Comparison of ENCODE assay signal across 9 mouse cellular contexts in genomic region chr2:145557361-145557931, GRCm38 (mm10).
A peak's percentile ranks its signal among the peaks of the same experiment; 100 is the strongest.
DNase-seq lines count a peak whose midpoint lies in the region; ATAC-seq lines count a peak whose summit lies in the region.
"Had no signal": no experiment of that assay in that cellular context is flagged by ENCODE, and none has a peak within 500 bp of the region (broad histone marks: within the 10 kb centered on the region; RNA-seq: fewer than 3 reads in every experiment).

No protein-coding gene starts in this region.

- H3K4me2 ChIP-seq in midbrain, embryonic 11.5 days: no peak overlapping the region
- no peak overlapping the region for H3K4me2 ChIP-seq in midbrain, embryonic 15.5 days
- H3K4me2 ChIP-seq in kidney, embryonic 16.5 days (replicated peaks; ENCODE audit: low read depth, low read length): no peak overlapping the region
- H3K4me2 ChIP-seq: heart, embryonic 13.5 days had no signal

- H3K27me3 ChIP-seq in midbrain, embryonic 11.5 days (ENCODE audit: control insufficient read depth, insufficient read depth, low read length): no peaks in the 10 kb centered on the region
- H3K27me3 ChIP-seq in midbrain, embryonic 15.5 days (replicated peaks): no peaks in the 10 kb centered on the region
- H3K27me3 ChIP-seq in kidney, embryonic 16.5 days (ENCODE audit: insufficient read depth, low read length): no peaks in the 10 kb centered on the region
- H3K27me3 ChIP-seq: heart, embryonic 13.5 days had no signal

- peak; percentile 38; the same call in 1 of the 2 replicates for ATAC-seq in midbrain, embryonic 11.5 days (ENCODE audit: low FRiP score)
- ATAC-seq in midbrain, embryonic 15.5 days (replicated peaks): no peak
- peak; percentile 61 for ATAC-seq in kidney, embryonic 16.5 days (ENCODE audit: low FRiP score, low TSS enrichment)

- WGBS in midbrain, embryonic 11.5 days: 29% methylated on average over 1 of the region's 1 CpGs
- 45% methylated on average over 1 of the region's 1 CpGs for WGBS in midbrain, embryonic 15.5 days
- WGBS in kidney, embryonic 16.5 days: 40% methylated on average over 1 of the region's 1 CpGs

- H3K27ac ChIP-seq in midbrain, embryonic 11.5 days (ENCODE audit: low read depth, low read length): no peak overlapping the region
- no peak overlapping the region for H3K27ac ChIP-seq in midbrain, embryonic 15.5 days
- H3K27ac ChIP-seq in kidney, embryonic 16.5 days (ENCODE audit: low read length): no peak overlapping the region
- H3K27ac ChIP-seq: heart, embryonic 13.5 days had no signal

- H3K4me3 ChIP-seq in midbrain, embryonic 11.5 days (ENCODE audit: low read depth, low read length): no peak overlapping the region
- no peak overlapping the region for H3K4me3 ChIP-seq in midbrain, embryonic 15.5 days
- H3K4me3 ChIP-seq in kidney, embryonic 16.5 days (ENCODE audit: low read length): no peak overlapping the region
- H3K4me3 ChIP-seq: heart, embryonic 13.5 days had no signal

- no peaks in the 10 kb centered on the region for H3K36me3 ChIP-seq in midbrain, embryonic 11.5 days (ENCODE audit: control insufficient read depth, insufficient read depth, low read length)
- H3K36me3 ChIP-seq in midbrain, embryonic 15.5 days (replicated peaks): no peaks in the 10 kb centered on the region
- H3K36me3 ChIP-seq in kidney, embryonic 16.5 days (ENCODE audit: insufficient read depth, low read length): no peaks in the 10 kb centered on the region
- H3K36me3 ChIP-seq: heart, embryonic 13.5 days had no signal

- no peaks in the 10 kb centered on the region for H3K9me3 ChIP-seq in midbrain, embryonic 11.5 days (ENCODE audit: control insufficient read depth, low read length)
- H3K9me3 ChIP-seq in midbrain, embryonic 15.5 days: no peaks in the 10 kb centered on the region
- no peaks in the 10 kb centered on the region for H3K9me3 ChIP-seq in kidney, embryonic 16.5 days (ENCODE audit: low read length)
- H3K9me3 ChIP-seq: heart, embryonic 13.5 days had no signal

- no peak overlapping the region for H3K9ac ChIP-seq in midbrain, embryonic 11.5 days (ENCODE audit: low read length)
- H3K9ac ChIP-seq in midbrain, embryonic 15.5 days: no peak overlapping the region
- H3K9ac ChIP-seq in kidney, embryonic 16.5 days (replicated peaks; ENCODE audit: low read length): no peak overlapping the region
- H3K9ac ChIP-seq: heart, embryonic 13.5 days had no signal

- no peaks in the 10 kb centered on the region for H3K4me1 ChIP-seq in midbrain, embryonic 11.5 days (ENCODE audit: control insufficient read depth, insufficient read depth, low read length)
- no peaks in the 10 kb centered on the region for H3K4me1 ChIP-seq in midbrain, embryonic 15.5 days
- H3K4me1 ChIP-seq in kidney, embryonic 16.5 days (ENCODE audit: insufficient read depth, low read length): no peaks in the 10 kb centered on the region
- H3K4me1 ChIP-seq: heart, embryonic 13.5 days had no signal

- peak; percentile 26 for DNase-seq in adrenal gland, postnatal 10 days
- no peak for DNase-seq in adrenal gland, postnatal 25 days
- DNase-seq in midbrain, embryonic 11.5 days (ENCODE audit: low spot score, missing footprints): peak; percentile 87
- DNase-seq in embryo, embryonic 10.5 days (ENCODE audit: low spot score): peak; percentile 84
- peak; percentile 64 for DNase-seq in lung, postnatal 25 days (ENCODE audit: low spot score)
- no peak for DNase-seq in ovary, postnatal 36 days (ENCODE audit: low spot score)

Comparison
In these comparisons a context has a peak if more than half of its experiments do, and no peak if none do; other contexts are left out.
1. DNase-seq: peak in adrenal gland, postnatal 10 days (single experiment), midbrain, embryonic 11.5 days (single experiment), embryo, embryonic 10.5 days (single experiment) and lung, postnatal 25 days (single experiment); none in adrenal gland, postnatal 25 days (single experiment) and ovary, postnatal 36 days (single experiment).